Mouse (Mus musculus) kidney, adult 10 weeks (tissue): ENCODE data around the gene Ankrd23. TPM values are rescaled to one million over a fixed set of nuclear protein-coding genes. Genes with fewer than 3 reads are reported as not detected.

Source experiments
- polyA plus RNA-seq: library from polyadenylated mRNA; stranded (reverse); fragments of 350-450 nt; fragmentation: Illumina TruSeq; extraction: RNeasy Lipid Tissue Mini Kit (QIAGEN cat#74804); gene quantifications from one replicate; pipeline ENCODE4 v1.2.3, GENCODE M21; 2014; ENCODE audit warnings: low read depth, low replicate concordance

Ankrd23 gene
- not detected for polyA plus RNA-seq

GRCm38 (mm10) chr1:36536783-36537182, at the start of gene Ankrd23:
Gene Ankrd23, minus strand, starts transcription at chr1:36536883.

GRCm38 (mm10) chr1:36558031-36558993, 21.6 kb upstream of the Ankrd23 start, which contains the start of gene Sema4c:
Gene Sema4c, minus strand, starts transcription at chr1:36558349.

GRCm38 (mm10) chr1:36546888-36547471, 10.3 kb upstream of the Ankrd23 start, which contains the start of gene Ankrd39:
Gene Ankrd39, minus strand, starts transcription at chr1:36547445.

GRCm38 (mm10) chr1:36539186-36539585, 2.5 kb upstream of the Ankrd23 start, which contains the start of gene Gm42417:
Gene Gm42417, minus strand, starts transcription at chr1:36539429.

GRCm38 (mm10) chr1:36511289-36512021, 25.2 kb downstream of the Ankrd23 start, which contains the start of gene Cnnm3:
Gene Cnnm3, plus strand, starts transcription at chr1:36511867.

Other genes with a start within 250 kb of the Ankrd23 start
- not detected for gene Arid5a, start 229.2 kb downstream of the Ankrd23 start, polyA plus RNA-seq
- gene Kansl3, start 167.7 kb downstream of the Ankrd23 start, polyA plus RNA-seq = 13.0 TPM
- 0.36 TPM for gene Fer1l5, start 164.6 kb downstream of the Ankrd23 start, polyA plus RNA-seq
- gene Lman2l, start 91.6 kb downstream of the Ankrd23 start, polyA plus RNA-seq = 12.6 TPM
- 6.0 TPM for gene Cnnm4, start 65.3 kb downstream of the Ankrd23 start, polyA plus RNA-seq
- gene Cnnm3, start 25.0 kb downstream of the Ankrd23 start, polyA plus RNA-seq = 8.3 TPM
- 0.32 TPM for gene Gm42417, start 2.5 kb upstream of the Ankrd23 start, polyA plus RNA-seq
- gene Ankrd39, start 10.6 kb upstream of the Ankrd23 start, polyA plus RNA-seq = 2.5 TPM
- gene Sema4c, start 21.5 kb upstream of the Ankrd23 start, polyA plus RNA-seq = 0.81 TPM
- gene Fam178b, start 146.3 kb upstream of the Ankrd23 start, polyA plus RNA-seq = not detected
- gene Cox5b, start 154.6 kb upstream of the Ankrd23 start, polyA plus RNA-seq = 213 TPM
- 0.77 TPM for gene 4933424G06Rik, start 173.3 kb upstream of the Ankrd23 start, polyA plus RNA-seq
- gene Actr1b, start 177.5 kb upstream of the Ankrd23 start, polyA plus RNA-seq = 17.0 TPM
- not detected for gene Zap70, start 224.9 kb upstream of the Ankrd23 start, polyA plus RNA-seq